Mouse (Mus musculus) liver, adult 2 months (tissue): ENCODE measurements around the gene Trio. TPM values are rescaled to one million over a fixed set of nuclear protein-coding genes. Genes with fewer than 3 reads are reported as not detected.

Source experiments
- DNase-seq: peaks from one replicate; pipeline ENCODE4 v3.0.0-alpha.2; 2011; ENCODE audit warnings: low read depth, low spot score; ENCODE audit errors: extremely low read depth
- H3K27ac ChIP-seq: fragments of 200-500 bp; replicated peaks from 2 replicates; pipeline ENCODE4 v1.5.1; 2012; ENCODE audit warnings: low read depth, mild to moderate bottlenecking, control low read depth, inconsistent platforms, low read length; ENCODE audit not compliant: insufficient read depth
- H3K27me3 ChIP-seq: fragments of 200-500 bp; 2 replicates; pipeline ENCODE4 v1.6.1; 2012; ENCODE audit warnings: mild to moderate bottlenecking, moderate library complexity, low read length, inconsistent platforms; ENCODE audit not compliant: control insufficient read depth, insufficient read depth
- H3K36me3 ChIP-seq: fragments of 200-500 bp; 2 replicates; pipeline ENCODE4 v1.6.1; 2012; ENCODE audit warnings: low read length, inconsistent platforms; ENCODE audit not compliant: control insufficient read depth, insufficient read depth
- H3K4me1 ChIP-seq: fragments of 200-500 bp; 2 replicates; pipeline ENCODE4 v1.6.1; 2011; ENCODE audit warnings: low read length; ENCODE audit not compliant: control insufficient read depth, insufficient read depth
- H3K4me3 ChIP-seq: fragments of 200-500 bp; 2 replicates; pipeline ENCODE4 v1.5.1; 2011; ENCODE audit warnings: low read depth, mild to moderate bottlenecking, control low read depth, low read length, moderate library complexity; ENCODE audit not compliant: insufficient read depth
- H3K79me2 ChIP-seq: fragments of 200-500 bp; 2 replicates; pipeline ENCODE4 v1.6.1; 2012; ENCODE audit warnings: inconsistent platforms, mild to moderate bottlenecking, low read length, moderate library complexity; ENCODE audit not compliant: control insufficient read depth, insufficient read depth
- H3K9ac ChIP-seq: fragments of 200-500 bp; 2 replicates; pipeline ENCODE4 v1.6.1; 2012; ENCODE audit warnings: low read depth, mild to moderate bottlenecking, control low read depth, inconsistent platforms, low read length
- CTCF ChIP-seq: fragments of 200-500 bp; IDR thresholded peaks from 2 replicates; pipeline ENCODE4 v1.5.1; 2011; ENCODE audit warnings: low read depth, low read length, control low read depth
- POLR2A ChIP-seq: fragments of 200-500 bp; IDR thresholded peaks from 2 replicates; pipeline ENCODE4 v1.6.1; 2011; ENCODE audit warnings: low read length, control low read depth; ENCODE audit not compliant: insufficient read depth; ENCODE audit errors: extremely low read depth
- WGBS: fragments of 180-500 bp; shearing (Covaris S2); methylation state at CpG from one replicate; pipeline ENCODE4 v1.1.7; 2018; 5-methylcytosine and 5-hydroxymethylcytosine counted together
- polyA plus RNA-seq: library from polyadenylated mRNA; depleted of rRNA; stranded (reverse); fragments of >200 nt; gene quantifications from 2 replicates; pipeline ENCODE4 v1.2.3, GENCODE M21; 2012
- total RNA-seq: library from RNA; depleted of rRNA; stranded (reverse); fragments of >200 nt; gene quantifications from 2 replicates; pipeline ENCODE4 v1.2.3, GENCODE M21; 2014

The Trio gene
- total and polyA plus RNA-seq, 2 experiments = 10.6 to 17.9 TPM

DNA sequence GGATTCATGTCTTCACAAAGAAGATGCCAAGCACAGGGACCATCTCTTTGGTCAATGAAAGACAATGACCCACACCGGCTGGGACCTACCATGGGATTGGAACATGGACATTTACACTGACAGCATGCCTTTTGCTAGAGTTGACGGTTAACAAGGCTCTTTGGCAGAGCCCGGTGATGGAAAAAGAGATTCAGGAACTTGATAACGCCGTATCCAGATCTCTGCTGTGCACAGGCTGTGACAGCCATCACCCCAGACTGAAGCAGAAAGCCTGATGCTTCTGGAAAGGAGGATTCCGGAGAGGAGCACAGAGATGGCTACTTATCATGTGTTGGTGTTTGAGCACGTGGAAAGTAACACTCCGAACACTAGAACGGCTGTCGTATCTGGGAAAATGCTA is 332.4 kb downstream of the Trio start:
- H3K9ac ChIP-seq = no peak overlapping the region
- no peaks in the 10 kb centered on the region for H3K4me1 ChIP-seq
- TF ChIP-seq POLR2A = no peak
- TF ChIP-seq CTCF = no peak
- WGBS = 79% methylated on average over 10 of the region's 10 CpGs
- no peak overlapping the region for H3K4me3 ChIP-seq
- DNase-seq = no peak
- no peak overlapping the region for H3K27ac ChIP-seq
- H3K36me3 ChIP-seq = no peaks in the 10 kb centered on the region
- no peaks in the 10 kb centered on the region for H3K27me3 ChIP-seq
- no peaks in the 10 kb centered on the region for H3K79me2 ChIP-seq

DNA sequence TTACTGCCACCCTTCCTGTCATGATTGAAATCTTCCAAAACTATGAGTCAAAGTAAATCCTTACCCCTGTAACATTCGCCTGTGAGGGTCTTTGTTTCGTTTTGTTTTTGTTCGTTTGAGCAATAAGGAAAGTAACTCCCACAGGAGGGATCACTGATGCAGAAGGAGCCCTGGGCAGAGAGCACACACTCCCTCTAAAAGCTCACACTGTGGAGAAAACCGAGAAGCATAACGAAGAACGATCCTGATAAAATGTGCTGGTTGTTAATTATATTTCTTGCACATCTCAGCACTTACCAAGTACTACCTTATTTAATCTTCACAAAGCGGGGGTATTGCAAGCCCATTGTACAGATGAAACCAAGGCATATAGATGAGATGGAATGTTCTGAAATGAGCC is 333.5 kb downstream of the Trio start:
- 78% methylated on average over 7 of the region's 7 CpGs for WGBS
- Histone ChIP-seq H3K9ac (no peak overlapping the region), H3K79me2 (no peaks in the 10 kb centered on the region), H3K36me3 (no peaks in the 10 kb centered on the region), H3K27me3 (no peaks in the 10 kb centered on the region), H3K4me1 (no peaks in the 10 kb centered on the region), H3K4me3 (no peak overlapping the region), H3K27ac (no peak overlapping the region)
- DNase-seq = no peak
- TF ChIP-seq POLR2A = no peak
- TF ChIP-seq CTCF = no peak

DNA sequence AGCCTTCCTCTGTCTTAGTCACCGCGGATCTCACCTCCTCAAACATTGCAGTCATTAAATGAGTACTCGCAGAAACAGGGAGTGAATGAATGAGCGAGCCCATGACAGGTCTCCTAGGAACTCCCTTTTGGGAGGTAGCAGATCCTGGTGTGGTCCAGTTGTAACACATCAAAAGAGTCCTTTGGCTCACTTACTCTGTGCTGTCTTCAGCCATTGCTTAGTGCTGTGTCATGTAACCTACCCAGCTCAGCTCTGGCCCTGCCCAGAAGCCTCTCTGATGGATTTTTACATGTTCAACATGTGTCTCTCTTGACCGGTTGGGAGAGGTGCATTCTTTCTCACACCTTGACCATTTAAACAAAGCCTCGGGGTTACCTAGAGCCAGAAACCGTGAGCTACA is 334.4 kb downstream of the Trio start:
- TF ChIP-seq CTCF = no peak
- no peak for TF ChIP-seq POLR2A
- no peak for DNase-seq
- Histone ChIP-seq H3K4me3 (no peak overlapping the region), H3K79me2 (no peaks in the 10 kb centered on the region), H3K27me3 (no peaks in the 10 kb centered on the region), H3K36me3 (no peaks in the 10 kb centered on the region), H3K9ac (no peak overlapping the region), H3K4me1 (no peaks in the 10 kb centered on the region), H3K27ac (no peak overlapping the region)
- 88% methylated on average over 7 of the region's 7 CpGs for WGBS

DNA sequence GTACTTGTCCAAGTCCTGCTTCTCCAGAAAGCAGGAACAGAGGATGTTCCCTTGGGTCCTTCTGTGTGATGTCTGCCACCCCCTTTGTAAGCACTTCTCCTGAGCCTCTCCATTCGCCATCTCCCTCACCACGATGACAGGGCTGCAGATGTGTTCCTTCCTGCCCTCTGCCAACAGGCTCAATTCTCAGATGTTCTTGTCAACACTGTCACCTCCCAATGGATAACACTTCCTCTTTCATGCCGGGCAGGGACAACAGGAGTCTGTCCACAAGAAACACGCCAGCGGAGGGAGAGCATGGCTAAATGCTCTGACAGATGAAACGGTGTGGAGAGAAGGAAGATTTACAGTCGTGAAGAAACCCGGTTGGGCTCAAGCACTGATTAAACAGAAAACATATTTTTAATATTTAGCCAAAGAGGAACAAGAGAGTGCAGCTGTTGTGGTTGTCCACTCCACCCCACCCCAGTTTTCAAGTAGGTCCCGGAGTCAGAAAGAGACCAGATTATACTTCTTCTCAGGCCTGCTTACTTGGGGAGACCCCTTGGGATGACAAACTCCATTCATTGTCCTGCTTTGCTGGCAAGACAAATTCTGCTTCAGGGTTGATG is 337.5 kb downstream of the Trio start:
- DNase-seq = no peak
- no peak overlapping the region for H3K27ac ChIP-seq
- H3K27me3 ChIP-seq = no peaks in the 10 kb centered on the region
- no peak overlapping the region for H3K9ac ChIP-seq
- H3K36me3 ChIP-seq = no peaks in the 10 kb centered on the region
- TF ChIP-seq CTCF (no peak), POLR2A (no peak)
- no peaks in the 10 kb centered on the region for H3K79me2 ChIP-seq
- H3K4me1 ChIP-seq = no peaks in the 10 kb centered on the region
- WGBS = 71% methylated on average over 9 of the region's 9 CpGs
- no peak overlapping the region for H3K4me3 ChIP-seq

DNA sequence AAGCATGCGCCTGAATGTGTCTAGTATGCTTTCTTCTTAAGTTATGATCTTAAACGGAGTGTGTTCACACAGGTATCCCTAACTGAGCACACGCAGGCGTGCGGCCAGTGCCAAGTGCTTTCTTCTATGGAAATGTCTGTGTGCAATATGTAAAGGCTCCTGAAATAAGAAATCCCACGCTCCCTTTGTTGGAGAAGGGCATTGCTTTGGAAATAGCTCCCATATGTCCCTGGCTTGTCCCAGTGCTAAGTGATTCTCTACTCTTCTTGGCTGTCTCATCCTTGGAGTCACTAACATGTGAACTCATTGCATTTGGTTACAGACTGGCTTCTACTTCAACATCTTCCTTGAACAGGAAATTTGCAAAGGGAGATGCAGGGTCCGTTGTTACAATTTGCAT is 340.8 kb downstream of the Trio start:
- Histone ChIP-seq H3K9ac (no peak overlapping the region), H3K4me1 (no peaks in the 10 kb centered on the region; the same call in 1 of the 2 replicates), H3K4me3 (no peak overlapping the region), H3K27ac (no peak overlapping the region), H3K36me3 (no peaks in the 10 kb centered on the region), H3K27me3 (0 out of 2 replicates have a peak, but pooled peaks cover 2% of the 10 kb centered on the region), H3K79me2 (no peaks in the 10 kb centered on the region)
- TF ChIP-seq POLR2A = no peak
- WGBS = 90% methylated on average over 7 of the region's 7 CpGs
- DNase-seq = no peak

DNA sequence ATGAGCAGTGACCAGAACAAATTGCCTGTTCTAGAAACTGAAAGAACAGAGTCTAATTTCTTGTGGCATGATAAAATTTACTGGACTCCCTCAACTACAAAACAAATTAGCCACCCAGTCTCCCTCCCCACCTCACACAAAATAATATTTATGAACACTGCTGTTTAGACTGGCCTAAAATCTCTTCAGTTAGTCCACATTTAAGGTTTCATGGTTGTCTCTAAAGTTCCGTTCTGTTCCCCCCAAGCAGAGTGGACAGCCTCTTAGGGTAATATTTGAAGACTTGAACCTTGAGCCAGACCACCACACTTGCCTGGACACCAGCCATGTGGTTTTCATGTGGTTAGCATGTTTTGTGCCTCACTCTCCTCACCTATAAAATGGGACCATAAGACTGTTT is 342.4 kb downstream of the Trio start:
- no peaks in the 10 kb centered on the region for H3K79me2 ChIP-seq
- no peak overlapping the region for H3K9ac ChIP-seq
- no peak overlapping the region for H3K4me3 ChIP-seq
- WGBS = 100% methylated on average over 1 of the region's 1 CpGs
- no peaks in the 10 kb centered on the region; the same call in 1 of the 2 replicates for H3K4me1 ChIP-seq
- H3K27ac ChIP-seq = no peak overlapping the region
- TF ChIP-seq CTCF (no peak), POLR2A (no peak)
- 0 out of 2 replicates have a peak, but pooled peaks cover 2% of the 10 kb centered on the region for H3K27me3 ChIP-seq
- DNase-seq = no peak
- no peaks in the 10 kb centered on the region for H3K36me3 ChIP-seq
